Mouse (Mus musculus): ENCODE data around the gene Whamm. TPM values are rescaled to one million over a fixed set of nuclear protein-coding genes. Genes with fewer than 3 reads are reported as not detected.

Whamm gene
- polyA plus RNA-seq, 1 experiment from 2014 or later = 9.9 TPM

MicroRNAs within 50 kb of the gene (microRNA counts, 519-probe panel; counts per million panel counts)
- not detected for microRNA mmu-miR-1839-3p
- microRNA mmu-miR-1839-5p = 4,263 counts per million, percentile 30 among the panel's probes with 10 or more counts

Other genes starting within 250 kb of the Whamm start
- gene Rps17, start 226.0 kb upstream of the Whamm start, polyA plus RNA-seq (2014; fragmentation: Nextera tagmentation; extraction: Ambion mirVana) = 695 and 865 TPM in 2 replicates
- gene Cpeb1, start 115.8 kb upstream of the Whamm start, polyA plus RNA-seq (2014; fragmentation: Nextera tagmentation; extraction: Ambion mirVana) = 2.9 and 4.5 TPM in 2 replicates
- gene Ap3b2, start 77.3 kb upstream of the Whamm start, polyA plus RNA-seq (2014; fragmentation: Nextera tagmentation; extraction: Ambion mirVana) = 125 and 138 TPM in 2 replicates
- not detected in 2 replicates for gene BC048679, start 73.0 kb upstream of the Whamm start, polyA plus RNA-seq (2014; fragmentation: Nextera tagmentation; extraction: Ambion mirVana)
- 0.07 and 0.20 TPM in 2 replicates for gene Fsd2, start 4.3 kb upstream of the Whamm start, polyA plus RNA-seq (2014; fragmentation: Nextera tagmentation; extraction: Ambion mirVana)
- 19.1 and 21.7 TPM in 2 replicates for gene Homer2, start 136.3 kb downstream of the Whamm start, polyA plus RNA-seq (2014; fragmentation: Nextera tagmentation; extraction: Ambion mirVana)
- gene Ramac, start 191.7 kb downstream of the Whamm start, polyA plus RNA-seq (2014; fragmentation: Nextera tagmentation; extraction: Ambion mirVana) = 151 and 157 TPM in 2 replicates
- 48.8 and 57.5 TPM in 2 replicates for gene 3110040N11Rik, start 218.2 kb downstream of the Whamm start, polyA plus RNA-seq (2014; fragmentation: Nextera tagmentation; extraction: Ambion mirVana)

Data from midbrain, embryonic 14.5 days (tissue).